Mouse (Mus musculus) neural tube, embryonic 15.5 days (tissue): ENCODE data around the gene Misp. TPM values are rescaled to one million over a fixed set of nuclear protein-coding genes. Genes with fewer than 3 reads are reported as not detected.

Experiments
- ATAC-seq: fragments of 200-750 bp; cut with Nextera tagmentation; 2 replicates; pipeline ENCODE4 v1.8.0; 2017; ENCODE audit warnings: mild to moderate bottlenecking, moderate TSS enrichment, moderate library complexity; ENCODE audit not compliant: low FRiP score
- H3K27ac ChIP-seq: fragments of 300-500 bp; sonication (generic); replicated peaks from 2 replicates; pipeline ENCODE4 v1.5.1; 2015; ENCODE audit warnings: mild to moderate bottlenecking, inconsistent platforms
- H3K27me3 ChIP-seq: fragments of 300-500 bp; sonication (generic); replicated peaks from 2 replicates; pipeline ENCODE4 v1.6.1; 2015; ENCODE audit warnings: inconsistent platforms
- H3K36me3 ChIP-seq: fragments of 300-500 bp; sonication (generic); 2 replicates; pipeline ENCODE4 v1.6.1; 2015; ENCODE audit warnings: inconsistent platforms
- H3K4me1 ChIP-seq: fragments of 300-500 bp; sonication (generic); 2 replicates; pipeline ENCODE4 v1.6.1; 2015; ENCODE audit warnings: inconsistent platforms
- H3K4me2 ChIP-seq: fragments of 300-500 bp; sonication (generic); 2 replicates; pipeline ENCODE4 v1.6.1; 2015; ENCODE audit warnings: inconsistent platforms, mild to moderate bottlenecking, moderate library complexity
- H3K4me3 ChIP-seq: fragments of 300-500 bp; sonication (generic); replicated peaks from 2 replicates; pipeline ENCODE4 v1.5.1; 2015; ENCODE audit warnings: mild to moderate bottlenecking, inconsistent platforms
- H3K9ac ChIP-seq: fragments of 300-500 bp; sonication (generic); replicated peaks from 2 replicates; pipeline ENCODE4 v1.6.1; 2015; ENCODE audit warnings: mild to moderate bottlenecking, inconsistent platforms
- H3K9me3 ChIP-seq: fragments of 300-500 bp; sonication (generic); replicated peaks from 2 replicates; pipeline ENCODE4 v1.6.1; 2016; ENCODE audit warnings: inconsistent platforms
- WGBS: fragments of 180-500 bp; shearing (Covaris S2); methylation state at CpG from one replicate; pipeline ENCODE4 v1.1.7; 2015; ENCODE audit warnings: mixed read lengths; 5-methylcytosine and 5-hydroxymethylcytosine counted together
- polyA plus RNA-seq: library from polyadenylated mRNA; unstranded; fragments of >200 nt; fragmentation: Nextera tagmentation; extraction: Ambion mirVana; gene quantifications from 2 replicates; pipeline ENCODE4 v1.2.1, GENCODE M21; 2015

Gene Misp
- polyA plus RNA-seq, 1 experiment from 2014 or later, result 0.33 TPM

GRCm38 (mm10) chr10:79797326-79797725, 23.5 kb upstream of the Misp start:
- 39% methylated on average over 15 of the region's 15 CpGs for WGBS

DNA sequence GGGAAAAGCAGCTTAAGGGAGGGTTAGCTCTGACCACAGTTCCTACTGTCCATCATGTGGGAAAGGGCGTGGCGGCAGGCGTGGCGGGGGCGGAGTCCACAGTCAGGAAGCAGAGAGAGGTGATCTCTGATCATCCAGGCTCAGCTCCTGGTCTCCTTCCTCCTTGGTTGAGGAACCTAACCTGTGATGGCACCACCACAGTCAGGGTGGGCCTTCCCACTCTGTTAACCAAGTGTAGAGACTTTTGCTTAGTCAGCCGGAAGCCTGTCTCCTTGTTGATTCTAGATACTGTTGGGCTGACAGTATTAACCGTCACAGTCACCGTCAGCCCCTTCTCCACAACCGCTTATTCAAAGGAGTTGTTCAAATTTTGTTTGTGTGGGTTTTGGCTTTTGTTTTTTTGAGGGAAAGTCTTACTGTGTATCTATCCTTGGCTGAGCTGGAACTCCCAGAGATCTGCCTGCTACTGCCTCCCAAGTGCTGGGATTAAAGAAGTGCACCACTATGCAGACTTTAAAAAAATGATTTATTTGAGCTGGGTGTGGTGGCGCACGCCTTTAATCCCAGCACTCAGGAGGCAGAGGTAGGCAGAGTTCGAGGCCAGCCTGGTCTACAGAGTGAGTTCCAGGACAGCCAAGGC, 22.4 kb upstream of the Misp start:
- WGBS, result 93% methylated on average over 12 of the region's 12 CpGs
- no peaks in the 10 kb centered on the region for H3K36me3 ChIP-seq
- no peak overlapping the region for H3K4me3 ChIP-seq
- no peak overlapping the region for H3K9ac ChIP-seq
- H3K4me1 ChIP-seq, result peaks cover 77% of the 10 kb centered on the region
- H3K27ac ChIP-seq, result no peak overlapping the region
- H3K27me3 ChIP-seq, result no peaks in the 10 kb centered on the region
- no peak overlapping the region for H3K4me2 ChIP-seq
- no peak for ATAC-seq
- H3K9me3 ChIP-seq, result no peaks in the 10 kb centered on the region

More at GRCm38 (mm10) chr10:79797326-79797725, 23.5 kb upstream of the Misp start:
- Histone ChIP-seq H3K36me3 (no peaks in the 10 kb centered on the region), H3K27ac (0 out of 2 replicates have a peak overlapping the region, but pooled peaks have one; percentile 28), H3K9me3 (no peaks in the 10 kb centered on the region), H3K4me1 (peaks cover 72% of the 10 kb centered on the region), H3K4me3 (0 out of 2 replicates have a peak overlapping the region, but pooled peaks have one; percentile 9), H3K9ac (0 out of 2 replicates have a peak overlapping the region, but pooled peaks have one; percentile 6), H3K4me2 (peak overlapping the region; percentile 35), H3K27me3 (no peaks in the 10 kb centered on the region)
- ATAC-seq, result no peak

- 77% methylated on average over 11 of the region's 11 CpGs for WGBS
- no peak overlapping the region for H3K27ac ChIP-seq
- no peaks in the 10 kb centered on the region for H3K9me3 ChIP-seq
- peaks cover 80% of the 10 kb centered on the region for H3K4me1 ChIP-seq
- H3K4me3 ChIP-seq, result no peak overlapping the region
- H3K36me3 ChIP-seq, result no peaks in the 10 kb centered on the region
- no peak overlapping the region for H3K4me2 ChIP-seq
- no peak overlapping the region for H3K9ac ChIP-seq
- no peak for ATAC-seq
- no peaks in the 10 kb centered on the region for H3K27me3 ChIP-seq
Measured at GRCm38 (mm10) chr10:79800508-79800907, 20.3 kb upstream of the Misp start.

DNA sequence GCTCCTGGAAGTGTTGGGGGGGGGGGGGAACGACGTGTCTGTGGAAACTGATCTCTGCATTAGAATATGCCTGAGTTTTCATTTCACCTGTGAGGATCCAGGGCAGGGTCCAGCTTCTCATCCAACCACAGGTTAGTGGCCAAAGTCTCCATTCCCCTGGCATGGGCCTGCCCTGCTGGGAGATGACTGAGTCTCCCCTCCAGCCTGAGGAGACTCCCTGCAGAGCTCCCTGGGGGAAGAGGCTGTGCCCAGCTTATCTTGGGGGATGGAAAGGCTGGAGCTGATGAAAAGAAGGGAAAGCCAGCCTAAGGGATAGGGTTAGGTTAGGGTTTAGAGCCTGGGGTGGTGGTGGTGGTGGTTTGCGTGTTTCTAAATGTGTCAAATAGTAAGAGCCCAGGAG, 19.0 kb upstream of the Misp start:
- Histone ChIP-seq H3K9me3 (no peaks in the 10 kb centered on the region), H3K9ac (no peak overlapping the region), H3K4me1 (peaks cover 76% of the 10 kb centered on the region), H3K36me3 (no peaks in the 10 kb centered on the region; the same call in 1 of the 2 replicates), H3K4me2 (peak overlapping the region; percentile 15; the same call in 1 of the 2 replicates), H3K27ac (peak overlapping the region; percentile 79), H3K27me3 (no peaks in the 10 kb centered on the region), H3K4me3 (no peak overlapping the region)
- ATAC-seq, result no peak
- WGBS, result 28% methylated on average over 3 of the region's 3 CpGs

DNA sequence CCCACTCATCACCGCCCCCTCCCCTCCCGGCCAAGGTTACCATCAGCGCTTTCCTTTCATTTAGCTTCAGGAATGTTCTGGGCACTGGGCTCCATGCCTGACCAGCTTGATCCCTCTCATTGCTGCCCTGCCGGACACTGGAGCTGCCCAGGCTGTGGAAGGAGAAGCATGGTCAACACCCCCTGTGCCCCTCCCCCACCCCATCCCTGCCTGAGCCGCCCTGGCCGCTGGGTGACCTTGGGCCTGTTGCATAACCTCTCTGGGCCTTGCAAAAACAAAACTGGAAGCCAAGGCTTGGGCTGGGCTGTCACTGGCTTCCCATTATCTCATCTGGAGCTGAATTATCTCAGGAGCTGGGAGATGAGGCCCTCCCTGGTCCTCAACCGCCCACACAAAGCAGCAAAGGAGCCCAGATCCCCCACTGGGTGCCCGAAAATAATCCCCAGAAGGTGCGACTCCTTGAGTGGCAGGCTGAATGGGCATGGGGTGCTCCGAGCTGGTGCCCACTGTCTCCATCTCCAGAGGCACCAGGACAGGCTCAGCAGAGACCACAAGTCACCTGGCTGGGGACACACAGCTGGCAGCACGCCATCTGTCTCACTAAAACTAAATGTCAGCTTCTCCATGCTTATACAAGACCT, 18.3 kb upstream of the Misp start:
- peak overlapping the region; percentile 15; the same call in 1 of the 2 replicates for H3K4me2 ChIP-seq
- peak overlapping the region; percentile 79 for H3K27ac ChIP-seq
- H3K36me3 ChIP-seq, result peaks cover 4% of the 10 kb centered on the region
- no peak for ATAC-seq
- peaks cover 76% of the 10 kb centered on the region for H3K4me1 ChIP-seq
- WGBS, result 42% methylated on average over 11 of the region's 11 CpGs
- no peak overlapping the region for H3K9ac ChIP-seq
- no peaks in the 10 kb centered on the region for H3K9me3 ChIP-seq
- no peaks in the 10 kb centered on the region for H3K27me3 ChIP-seq
- no peak overlapping the region for H3K4me3 ChIP-seq

GRCm38 (mm10) chr10:79803716-79804323, 17.0 kb upstream of the Misp start:
- Histone ChIP-seq H3K27ac (peak overlapping the region; percentile 79), H3K4me2 (peak overlapping the region; percentile 49), H3K9ac (0 out of 2 replicates have a peak overlapping the region, but pooled peaks have one; percentile 1), H3K4me1 (peaks cover 74% of the 10 kb centered on the region), H3K27me3 (no peaks in the 10 kb centered on the region), H3K36me3 (peaks cover 18% of the 10 kb centered on the region), H3K4me3 (peak overlapping the region; percentile 1), H3K9me3 (no peaks in the 10 kb centered on the region)
- WGBS, result 5% methylated on average over 29 of the region's 29 CpGs
- peak; percentile 88 for ATAC-seq

GRCm38 (mm10) chr10:79805636-79806035, 15.2 kb upstream of the Misp start:
- no peak overlapping the region for H3K4me2 ChIP-seq
- ATAC-seq, result no peak
- H3K9me3 ChIP-seq, result no peaks in the 10 kb centered on the region
- H3K4me1 ChIP-seq, result peaks cover 68% of the 10 kb centered on the region
- H3K36me3 ChIP-seq, result peaks cover 31% of the 10 kb centered on the region
- no peak overlapping the region for H3K27ac ChIP-seq
- no peaks in the 10 kb centered on the region for H3K27me3 ChIP-seq
- no peak overlapping the region for H3K4me3 ChIP-seq
- WGBS, result 81% methylated on average over 11 of the region's 11 CpGs
- H3K9ac ChIP-seq, result no peak overlapping the region

GRCm38 (mm10) chr10:79806331-79806730, 14.5 kb upstream of the Misp start:
- WGBS, result 91% methylated on average over 9 of the region's 9 CpGs
- no peak overlapping the region for H3K4me3 ChIP-seq
- no peaks in the 10 kb centered on the region for H3K9me3 ChIP-seq
- no peak overlapping the region for H3K27ac ChIP-seq
- no peak for ATAC-seq
- no peaks in the 10 kb centered on the region for H3K27me3 ChIP-seq
- H3K36me3 ChIP-seq, result peaks cover 38% of the 10 kb centered on the region
- no peak overlapping the region for H3K9ac ChIP-seq
- H3K4me2 ChIP-seq, result no peak overlapping the region
- peaks cover 62% of the 10 kb centered on the region for H3K4me1 ChIP-seq

- no peak overlapping the region for H3K27ac ChIP-seq
- no peak overlapping the region for H3K4me3 ChIP-seq
- no peaks in the 10 kb centered on the region for H3K9me3 ChIP-seq
- peaks cover 43% of the 10 kb centered on the region for H3K36me3 ChIP-seq
- ATAC-seq, result no peak
- H3K27me3 ChIP-seq, result no peaks in the 10 kb centered on the region
- H3K4me1 ChIP-seq, result peaks cover 55% of the 10 kb centered on the region
- H3K4me2 ChIP-seq, result no peak overlapping the region
- H3K9ac ChIP-seq, result no peak overlapping the region
- WGBS, result 88% methylated on average over 10 of the region's 10 CpGs
Measured at GRCm38 (mm10) chr10:79806972-79807371, 13.8 kb upstream of the Misp start.

DNA sequence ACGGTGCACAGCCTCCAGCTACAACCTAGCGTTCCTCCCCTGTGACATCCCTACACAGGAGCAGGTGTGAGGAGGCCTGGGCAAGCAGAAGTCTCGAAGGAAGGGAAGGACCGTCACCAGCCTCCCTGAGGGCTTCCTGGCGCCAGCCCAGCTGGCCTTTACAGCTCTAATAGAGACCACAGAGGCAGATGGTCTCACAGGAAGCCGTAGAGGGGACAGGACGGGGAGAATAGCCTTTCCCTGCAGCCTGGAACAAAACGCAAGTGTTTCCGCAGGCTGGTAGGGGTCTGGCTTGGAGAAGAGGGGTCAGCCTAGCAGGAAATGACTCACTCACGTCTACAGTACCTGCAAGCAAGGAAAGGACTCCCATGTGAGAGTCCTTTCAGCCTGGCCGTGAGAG, 13.0 kb upstream of the Misp start:
- ATAC-seq, result no peak
- Histone ChIP-seq H3K4me1 (peaks cover 47% of the 10 kb centered on the region), H3K36me3 (peaks cover 47% of the 10 kb centered on the region), H3K4me2 (no peak overlapping the region), H3K9me3 (no peaks in the 10 kb centered on the region), H3K27ac (0 out of 2 replicates have a peak overlapping the region, but pooled peaks have one; percentile 10), H3K27me3 (no peaks in the 10 kb centered on the region), H3K9ac (0 out of 2 replicates have a peak overlapping the region, but pooled peaks have one; percentile 5), H3K4me3 (no peak overlapping the region)
- 27% methylated on average over 11 of the region's 11 CpGs for WGBS

- Histone ChIP-seq H3K4me1 (peaks cover 38% of the 10 kb centered on the region), H3K27ac (no peak overlapping the region), H3K27me3 (no peaks in the 10 kb centered on the region), H3K4me2 (no peak overlapping the region), H3K9me3 (no peaks in the 10 kb centered on the region), H3K4me3 (no peak overlapping the region), H3K36me3 (peaks cover 49% of the 10 kb centered on the region), H3K9ac (no peak overlapping the region)
- WGBS, result 82% methylated on average over 11 of the region's 11 CpGs
- no peak for ATAC-seq
Measured at GRCm38 (mm10) chr10:79808728-79809127, 12.1 kb upstream of the Misp start.
